Mouse (Mus musculus) spleen, adult 2 months (tissue): ENCODE results near the gene Rpap2.

Experiments used
- CTCF ChIP-seq: fragments of 200-500 bp; IDR thresholded peaks from 2 replicates; pipeline ENCODE4 v1.5.1; 2011; ENCODE audit warnings: mild to moderate bottlenecking, inconsistent platforms; ENCODE audit not compliant: insufficient read depth, insufficient read length, insufficient replicate concordance; ENCODE audit errors: extremely low read depth
- POLR2A ChIP-seq: fragments of 200-500 bp; IDR thresholded peaks from 2 replicates; pipeline ENCODE4 v1.6.1; 2011; ENCODE audit warnings: low read depth, low read length, inconsistent platforms

GRCm38 (mm10) chr5:107638366-107638765 lies 41.2 kb downstream of the Rpap2 start:
- TF ChIP-seq CTCF (no peak), POLR2A (no peak)
